Mouse (Mus musculus) testis, postnatal 14 days (tissue): Measurements from ENCODE around the gene Ptgr2.
"Not testable (repeated sequence)": the region's sequence is repeated elsewhere in the genome, so short reads cannot be mapped to it uniquely, and the experiment has no call there.

Experiments
- DNase-seq: peaks from one replicate; pipeline ENCODE4 v3.0.0; 2021; ENCODE audit warnings: low spot score

Ptgr2 gene

DNA sequence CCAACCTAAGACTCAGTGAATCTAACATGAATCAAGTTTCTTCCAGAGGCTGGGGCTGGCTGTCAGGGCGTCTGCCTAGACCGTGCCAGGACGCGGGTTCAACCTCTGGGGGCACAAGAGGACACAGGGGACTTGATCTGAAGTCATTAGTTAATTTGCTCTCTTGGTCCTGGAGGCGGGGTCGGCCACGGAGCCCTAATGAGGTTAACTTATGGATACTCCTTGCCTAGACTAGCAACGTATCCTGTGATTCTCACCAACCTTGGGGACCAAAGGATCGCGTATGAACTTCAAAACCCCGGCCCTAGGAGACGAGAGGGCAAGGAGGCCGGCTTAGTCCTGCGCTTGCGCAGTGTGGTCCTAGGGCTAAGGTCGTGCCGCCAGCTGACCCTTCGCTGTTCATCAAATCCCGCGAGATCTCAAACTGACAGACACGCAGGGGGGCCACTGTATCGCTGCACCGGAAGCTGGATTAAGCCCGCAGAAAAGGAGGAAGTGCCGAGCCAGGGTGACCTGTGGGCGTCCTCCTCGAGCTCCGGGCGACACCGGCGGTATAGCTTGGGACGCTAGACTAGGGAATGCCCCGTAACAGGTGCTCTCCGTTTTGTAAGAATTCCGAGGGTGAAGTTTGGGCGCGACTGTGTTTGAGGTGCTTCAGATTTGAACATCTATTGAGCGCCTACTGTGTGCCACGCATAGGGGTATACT, at the start of gene Ptgr2:
TSS of gene Ptgr2 (plus strand) at position 348 of the 708 bp plus-strand sequence.
- peak; percentile 95 for DNase-seq

DNA sequence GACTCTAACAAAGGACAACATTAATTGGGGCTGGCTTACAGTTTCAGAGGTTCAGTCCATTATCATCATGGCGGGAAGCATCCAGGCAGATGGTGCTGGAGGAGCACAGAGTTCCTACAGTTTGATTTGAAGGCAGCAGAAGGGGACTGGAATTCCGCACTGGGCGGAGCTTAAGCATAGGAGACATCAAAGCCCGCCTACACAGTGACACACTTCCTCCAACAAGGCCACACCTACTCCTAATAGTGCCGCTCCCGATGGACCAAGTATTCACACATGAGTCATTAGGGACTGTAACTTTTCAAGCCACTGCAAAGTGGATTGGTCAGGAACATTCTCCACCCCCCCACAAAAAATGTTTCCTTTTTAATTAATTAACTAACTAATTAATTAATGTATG, 49.5 kb upstream of the Ptgr2 start:
- DNase-seq = no peak

DNA sequence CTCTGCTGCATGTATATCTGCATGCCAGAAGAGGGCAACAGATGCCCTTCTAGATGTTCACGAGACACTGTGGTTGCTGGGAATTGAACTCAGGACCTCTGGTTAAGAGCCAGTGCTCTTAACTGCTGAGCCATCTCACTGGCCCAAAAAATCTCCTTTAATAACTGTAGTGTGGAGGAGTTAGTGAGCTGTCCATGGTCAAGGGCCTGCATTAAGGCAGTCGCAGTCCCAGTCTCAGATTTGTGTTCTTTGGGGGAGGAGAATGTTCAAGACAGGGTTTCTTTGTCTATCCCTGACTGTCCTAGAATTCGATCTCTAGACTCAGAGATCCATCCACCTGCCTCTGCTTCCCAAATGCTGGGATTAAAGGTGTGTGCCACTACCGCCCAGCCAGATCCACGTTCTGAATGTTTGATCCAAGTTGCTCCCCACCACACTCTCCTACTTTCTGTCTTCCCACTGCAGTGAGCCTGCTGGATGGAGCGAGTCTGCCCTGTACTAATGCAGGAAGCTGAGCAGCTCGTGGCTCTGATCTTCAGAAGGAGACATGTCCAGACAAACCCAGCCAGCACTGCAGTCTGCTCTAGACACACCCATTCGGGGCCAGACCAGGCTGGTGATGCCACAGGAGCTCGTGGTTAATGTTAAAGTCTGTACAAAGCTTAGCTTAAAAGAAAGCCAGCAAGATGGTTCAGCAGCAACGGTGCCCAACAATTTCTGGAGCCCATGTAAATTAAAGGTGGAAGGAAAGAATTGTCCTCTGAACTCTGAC, 48.9 kb upstream of the Ptgr2 start:
- DNase-seq = no peak

DNA sequence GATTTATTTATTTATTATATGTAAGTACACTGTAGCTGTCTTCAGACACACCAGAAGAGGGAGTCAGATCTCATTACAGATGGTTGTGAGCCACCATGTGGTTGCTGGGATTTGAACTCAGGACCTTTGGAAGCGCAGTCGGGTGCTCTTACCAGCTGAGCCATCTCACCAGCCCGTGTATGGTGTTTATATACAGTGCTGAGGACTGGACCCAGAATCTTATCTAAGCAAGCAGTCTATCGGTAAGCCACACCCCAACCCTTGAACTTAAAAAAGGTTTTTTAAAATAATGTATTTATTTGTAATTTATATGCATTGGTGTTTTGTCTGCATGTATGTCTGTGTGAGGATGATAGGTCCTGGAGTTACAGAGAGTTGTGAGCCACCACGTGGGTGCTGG, 48.0 kb upstream of the Ptgr2 start:
- DNase-seq = not testable (repeated sequence)

DNA sequence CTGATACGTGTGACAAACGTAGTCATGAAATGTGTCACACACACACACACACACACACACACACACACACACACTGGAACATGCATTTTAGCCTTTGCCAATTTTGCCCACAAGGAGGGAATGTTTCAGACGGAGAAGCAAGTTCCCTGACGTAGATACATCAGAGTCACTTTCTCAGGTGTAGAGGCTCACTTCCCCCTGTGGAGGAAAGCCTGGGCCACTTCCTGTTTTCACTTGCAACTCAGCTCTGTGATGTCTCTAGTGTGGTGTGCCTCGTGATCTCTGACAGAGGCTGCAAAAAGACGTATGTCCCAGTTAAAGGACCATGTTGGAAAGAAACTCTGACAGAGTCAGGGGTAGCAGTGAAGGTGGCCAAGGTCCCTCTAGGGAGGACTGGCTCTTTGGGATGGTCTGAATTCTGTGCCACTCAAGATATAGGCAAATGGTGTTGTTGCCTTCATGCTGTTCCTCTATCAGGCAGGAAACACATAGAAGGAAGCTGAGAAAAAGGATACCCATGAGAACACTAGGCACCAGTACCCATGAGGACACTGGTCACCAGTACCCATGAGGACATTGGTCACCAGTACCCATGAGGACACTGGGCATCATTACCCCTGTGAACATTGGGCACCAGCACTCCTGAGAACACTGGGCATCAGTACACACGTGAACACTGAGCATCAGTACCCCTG, 41.8 kb upstream of the Ptgr2 start:
- DNase-seq = no peak

DNA sequence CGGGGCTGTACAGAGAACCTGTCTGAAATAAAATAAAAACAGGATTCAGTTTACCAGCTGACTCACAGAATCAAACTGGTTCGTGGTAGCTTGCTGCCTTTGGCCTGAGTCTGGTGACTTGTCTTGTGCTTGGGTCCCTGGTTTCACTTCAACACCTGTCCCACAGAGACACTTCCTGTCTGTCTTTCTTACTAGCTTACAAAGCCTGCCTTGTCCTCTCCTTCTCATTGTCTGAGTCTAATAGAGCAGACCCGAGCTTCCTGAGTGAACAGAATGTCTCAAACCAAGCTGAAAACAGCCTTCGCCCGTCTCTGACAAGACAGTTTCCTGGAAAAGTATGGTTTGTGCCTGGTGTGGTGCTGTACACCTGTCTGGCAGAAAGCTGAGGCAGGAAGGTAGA, 39.3 kb upstream of the Ptgr2 start:
- no peak for DNase-seq

DNA sequence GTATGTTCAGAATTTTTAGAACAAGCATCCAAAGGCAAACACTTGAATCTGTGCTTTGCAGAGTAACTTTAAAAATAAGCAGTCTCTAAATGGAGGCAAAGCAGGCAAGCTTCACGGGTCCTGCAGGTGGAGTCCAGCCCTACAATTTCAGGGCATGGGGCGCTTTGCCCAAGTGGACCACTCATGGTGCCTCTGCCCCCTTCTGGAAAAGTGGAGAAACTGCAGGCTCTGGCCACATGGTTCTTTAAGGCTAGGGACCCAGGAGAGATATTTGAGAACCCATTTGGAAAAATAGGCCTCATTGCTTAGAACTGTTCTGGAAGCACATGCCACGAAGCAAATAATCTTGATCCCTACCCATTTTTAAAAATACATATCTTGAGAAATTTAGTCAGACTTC, 35.8 kb upstream of the Ptgr2 start:
- peak; percentile 40 for DNase-seq

DNA sequence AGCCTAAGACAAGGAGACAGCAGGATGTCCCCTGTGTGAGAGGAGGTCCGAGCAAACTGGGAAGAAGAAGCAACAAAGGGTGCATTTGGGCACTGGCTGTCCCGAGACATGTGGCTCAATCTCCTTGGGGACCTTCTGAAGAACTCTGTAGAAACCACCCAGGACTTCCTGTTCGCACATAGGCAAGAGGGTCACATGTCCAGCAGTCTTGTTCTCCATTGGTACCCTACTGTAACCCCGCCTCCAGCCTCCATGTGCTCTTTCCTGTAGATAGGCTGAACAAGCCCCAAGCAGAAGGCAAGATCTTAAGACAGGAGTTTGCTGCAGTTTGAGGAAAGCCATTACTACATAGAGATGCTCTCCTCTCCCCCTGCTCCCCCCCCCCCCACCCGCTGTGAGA, 32.2 kb upstream of the Ptgr2 start:
- no peak for DNase-seq

DNA sequence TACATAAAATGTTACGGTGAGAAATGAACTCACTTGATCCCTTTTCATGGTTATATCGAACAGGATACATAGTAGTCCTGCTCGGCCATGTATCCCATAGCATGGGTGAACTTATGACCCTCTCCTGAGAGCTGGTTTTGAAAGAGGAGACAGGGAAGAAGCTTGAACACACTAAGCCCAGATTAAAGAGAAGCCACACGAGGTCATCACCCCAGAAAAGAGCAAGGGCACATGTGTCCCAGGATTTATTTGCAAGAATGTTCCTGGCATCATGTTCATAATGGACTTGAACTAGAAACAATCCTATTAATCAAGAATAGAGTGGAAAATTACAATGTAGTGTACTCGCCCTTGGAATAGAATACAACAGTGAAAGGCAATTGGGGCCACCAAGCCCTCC, 30.1 kb upstream of the Ptgr2 start:
- DNase-seq = no peak

DNA sequence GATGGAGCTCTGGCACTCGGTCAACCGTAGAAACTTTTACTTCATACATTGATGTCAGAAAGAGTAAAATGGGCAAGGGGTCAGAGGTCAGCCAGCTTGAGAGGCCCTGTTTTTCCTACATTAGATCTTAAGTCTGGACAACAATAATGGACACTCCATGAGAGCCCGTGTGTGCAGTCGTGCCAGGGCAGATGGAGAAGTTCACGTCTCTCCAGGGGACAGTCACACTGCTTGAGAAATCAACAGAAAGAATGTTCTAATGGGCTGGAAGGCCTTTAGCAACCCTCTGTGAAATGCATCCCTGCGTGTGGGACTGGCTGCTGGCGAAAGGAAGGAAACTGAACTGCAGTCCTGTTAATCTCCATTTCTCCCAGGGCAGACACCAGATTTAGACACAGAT, 24.7 kb upstream of the Ptgr2 start:
- no peak for DNase-seq

DNA sequence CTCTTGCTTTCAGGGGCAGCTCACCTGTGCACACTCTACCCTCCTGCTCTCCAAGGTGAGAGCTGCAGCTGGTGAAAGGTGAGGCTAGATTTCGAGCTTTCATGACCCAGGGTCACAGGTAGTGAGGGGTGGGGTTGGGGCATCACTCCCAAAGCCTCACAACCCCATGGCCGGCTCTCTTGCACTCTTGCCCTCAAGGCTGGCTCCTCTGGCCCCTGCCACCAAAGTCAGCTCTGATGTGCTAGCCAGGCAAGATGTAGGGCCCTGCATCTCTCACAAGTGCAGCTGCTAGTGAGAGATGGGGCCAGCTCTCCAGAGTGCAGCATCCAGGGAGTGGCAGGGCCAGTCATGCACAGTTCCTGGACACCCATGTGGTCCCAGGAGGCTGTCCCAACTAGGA, 17.8 kb upstream of the Ptgr2 start:
- DNase-seq = no peak

DNA sequence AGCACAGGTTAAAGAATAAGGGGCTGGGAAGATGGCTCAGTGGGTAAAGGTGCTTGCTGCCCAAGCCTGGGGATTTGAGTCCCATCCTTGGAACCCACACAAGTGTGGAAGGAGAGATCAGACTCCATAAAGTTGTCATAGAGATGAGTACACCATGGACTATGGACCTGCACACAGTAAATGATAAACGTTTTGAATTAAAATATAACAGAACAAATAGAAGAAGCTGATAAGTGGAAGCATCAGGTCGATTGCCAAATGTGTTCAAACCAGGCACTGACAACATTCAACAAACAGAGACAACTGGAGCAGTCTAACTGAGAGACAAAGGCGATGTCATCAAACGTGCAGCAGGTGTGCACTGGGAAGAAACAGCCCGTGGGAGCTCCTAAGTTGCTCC, 11.7 kb upstream of the Ptgr2 start:
- no peak for DNase-seq

DNA sequence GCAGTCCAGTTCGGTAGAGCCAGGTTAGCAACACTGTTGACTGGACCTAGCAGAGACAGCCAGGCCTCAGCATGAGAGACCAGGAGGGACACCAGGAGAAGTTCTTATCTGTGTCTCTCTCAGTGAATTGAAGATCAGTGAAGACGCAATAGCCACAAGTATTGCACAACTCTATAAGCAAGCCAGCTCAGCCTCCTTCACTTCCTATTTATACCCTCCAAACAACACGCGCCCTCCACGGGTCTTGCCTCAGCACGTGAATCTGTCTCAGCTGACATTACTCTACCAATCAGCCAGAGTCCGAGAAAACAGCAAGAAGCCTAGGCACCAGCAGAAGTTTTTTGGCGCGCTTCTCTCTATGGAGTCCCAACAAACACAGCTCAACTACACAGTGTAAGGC, 9.7 kb upstream of the Ptgr2 start:
- DNase-seq = no peak

DNA sequence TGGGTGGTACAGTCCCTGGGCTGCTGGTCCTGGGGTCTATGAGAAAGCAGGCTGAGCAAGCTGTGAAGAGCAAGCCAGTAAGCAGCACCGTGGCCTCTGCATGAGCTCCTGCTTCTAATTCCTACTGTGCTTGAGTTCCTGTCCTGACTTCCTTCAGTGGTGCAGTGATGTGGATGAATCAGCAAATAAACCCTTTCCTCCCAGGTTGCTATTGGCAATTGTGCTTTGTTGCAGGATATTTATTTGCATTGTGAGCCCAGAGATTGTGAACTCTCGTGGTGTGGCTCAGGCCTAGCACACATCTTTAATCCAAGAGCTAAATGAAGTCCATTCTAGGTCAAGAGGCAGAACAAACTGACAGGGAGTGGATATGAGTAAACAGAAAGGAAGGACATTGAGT, 8.7 kb upstream of the Ptgr2 start:
- no peak for DNase-seq

DNA sequence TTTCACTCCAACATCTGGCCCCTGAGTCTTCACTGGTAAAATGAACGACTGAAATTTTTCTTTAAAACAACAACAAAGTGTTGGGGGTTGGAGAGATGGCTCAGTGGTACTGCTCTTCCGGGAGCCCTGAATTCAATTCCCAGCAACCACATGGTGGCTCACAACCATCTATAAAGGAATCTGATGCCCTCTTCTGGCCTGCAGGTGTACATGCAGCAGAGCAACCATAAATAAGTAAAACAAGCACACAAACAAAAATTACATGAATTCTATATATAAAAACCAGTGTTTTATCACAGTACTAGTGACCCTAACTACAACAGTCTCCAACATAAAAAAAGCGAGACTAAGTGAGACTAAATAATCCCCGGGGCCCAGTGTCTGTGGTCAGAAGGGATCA, 8.2 kb upstream of the Ptgr2 start:
- DNase-seq = no peak

DNA sequence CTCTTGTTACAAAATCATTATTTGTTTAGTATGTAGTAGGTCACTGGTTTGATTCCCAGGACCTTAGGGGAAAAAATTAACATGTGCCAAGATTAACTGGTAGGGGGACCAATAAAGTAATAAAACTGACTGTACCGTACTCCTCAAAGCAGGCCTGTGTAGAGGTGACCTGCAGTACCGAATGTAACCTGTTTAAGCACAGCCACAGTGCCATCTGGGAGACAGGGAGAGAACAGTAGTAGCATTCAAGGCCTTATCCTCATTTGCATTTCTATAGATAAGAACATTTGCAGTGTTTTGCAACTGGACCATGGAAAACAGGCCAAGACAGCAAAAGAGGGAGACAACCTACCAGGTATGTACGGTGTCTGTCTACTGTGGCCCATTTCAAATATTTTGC, 7.2 kb upstream of the Ptgr2 start:
- no peak for DNase-seq

DNA sequence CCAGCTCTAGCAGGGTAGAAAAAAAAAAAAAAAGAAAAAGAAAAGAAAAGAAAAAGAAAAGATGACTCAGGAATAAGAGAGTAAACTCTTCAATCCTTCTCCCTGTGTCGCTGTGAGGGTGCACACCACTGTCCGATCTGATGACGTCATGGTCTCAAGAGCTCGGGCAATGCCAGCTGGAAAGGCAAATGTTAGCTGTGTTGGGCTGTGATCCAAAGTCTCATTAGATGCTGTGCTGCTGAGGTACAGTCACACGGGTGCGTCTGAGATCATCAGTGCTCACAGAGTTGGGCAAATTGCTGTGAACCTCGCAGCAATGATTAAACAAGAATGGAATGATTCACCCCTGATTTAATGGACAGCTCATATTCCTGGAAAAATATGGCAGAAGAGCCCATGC, 6.1 kb upstream of the Ptgr2 start:
- DNase-seq = no peak

DNA sequence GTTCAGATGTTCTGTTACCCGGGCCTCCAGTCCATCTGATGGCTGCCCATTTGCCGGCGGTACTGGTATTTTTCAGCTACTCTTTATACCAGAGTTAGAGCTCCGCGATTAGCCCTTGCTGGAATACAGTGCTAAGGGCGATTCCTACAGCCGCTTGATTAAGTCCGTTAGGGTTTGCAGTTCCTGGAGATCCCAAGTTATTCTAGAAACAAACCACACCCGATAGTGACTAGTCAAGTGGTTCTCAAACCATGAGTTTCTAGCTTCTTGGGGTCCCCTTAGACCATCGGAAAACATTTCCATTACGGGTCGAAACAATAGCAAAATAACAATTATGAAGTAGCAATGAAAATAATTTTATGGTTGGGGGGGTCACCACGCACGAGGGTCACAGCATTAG, 641 bp upstream of the Ptgr2 start:
- DNase-seq = no peak

DNA sequence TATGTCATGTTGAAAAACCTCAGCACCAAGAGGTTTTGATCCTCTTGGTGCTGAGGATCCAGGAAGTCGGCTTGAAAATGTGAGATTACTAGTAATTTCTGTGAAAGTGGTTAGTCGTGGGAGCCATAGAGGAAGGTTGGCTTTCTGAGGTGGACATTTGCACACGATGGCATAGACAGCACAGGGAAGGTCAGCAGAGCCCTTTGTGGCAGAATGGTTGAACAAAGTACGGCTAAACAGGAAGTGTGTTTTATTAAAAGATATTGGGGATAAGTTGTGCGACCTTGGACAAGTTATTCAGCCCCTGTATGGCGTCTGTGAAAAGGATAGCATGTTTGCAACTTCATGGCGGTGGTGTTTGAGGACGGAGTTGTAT, 549 bp downstream of the Ptgr2 start:
- DNase-seq = no peak

DNA sequence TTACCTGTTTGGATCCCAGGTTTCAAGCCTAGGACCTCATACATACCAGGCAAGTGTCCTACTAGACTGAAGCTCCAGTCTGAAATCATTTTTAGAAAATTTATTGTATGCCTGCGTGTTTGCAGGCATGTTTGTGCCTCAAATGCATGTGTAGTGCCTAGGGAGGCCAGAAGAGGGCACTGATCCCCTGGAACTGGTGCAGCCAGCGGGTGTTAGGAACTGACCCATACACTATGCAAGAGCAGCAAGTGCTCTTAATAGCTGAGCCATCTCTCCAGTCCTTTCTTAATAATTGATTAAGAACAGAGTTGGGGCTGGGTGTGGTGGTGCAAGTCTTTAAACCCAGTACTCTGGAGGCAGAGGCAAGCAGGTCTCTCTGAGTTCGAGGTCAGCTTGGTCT, 3.4 kb downstream of the Ptgr2 start:
- DNase-seq = peak; percentile 20

DNA sequence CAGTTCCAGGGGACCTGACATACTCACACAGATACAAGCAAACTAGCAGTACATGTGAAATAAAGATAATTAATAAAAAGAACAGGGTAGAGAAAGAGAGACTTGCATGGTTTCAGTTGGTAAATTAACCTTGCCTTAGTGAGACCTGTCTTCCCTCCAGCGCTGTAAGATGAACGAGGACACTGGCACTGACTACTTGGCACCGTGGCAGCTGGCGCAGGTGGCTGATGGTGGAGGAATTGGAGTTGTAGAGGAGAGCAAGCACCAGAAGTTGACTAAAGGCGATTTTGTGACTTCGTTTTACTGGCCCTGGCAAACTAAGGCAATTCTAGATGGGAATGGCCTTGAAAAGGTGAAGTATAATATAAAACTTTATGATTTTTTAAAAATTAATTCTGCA, 12.8 kb downstream of the Ptgr2 start:
- DNase-seq = no peak

DNA sequence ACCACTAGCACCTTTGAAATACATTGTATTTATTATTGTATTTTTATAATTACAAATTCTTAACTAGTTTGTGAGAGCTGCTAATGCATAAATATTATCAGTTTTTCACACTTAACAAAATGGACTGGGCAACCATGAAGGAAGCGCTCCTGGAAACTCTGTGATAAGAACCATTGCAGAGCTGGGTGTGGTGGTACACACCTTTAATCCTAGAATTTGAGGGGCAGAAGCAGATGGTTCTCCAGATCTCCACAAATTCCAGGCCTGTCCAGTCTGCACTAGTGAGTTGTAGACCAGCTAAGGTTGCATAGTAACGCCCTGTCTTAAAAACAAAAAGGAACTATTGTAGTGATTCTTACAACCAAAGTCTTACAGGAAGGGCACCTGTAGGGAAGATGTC, 14.2 kb downstream of the Ptgr2 start:
- no peak for DNase-seq

DNA sequence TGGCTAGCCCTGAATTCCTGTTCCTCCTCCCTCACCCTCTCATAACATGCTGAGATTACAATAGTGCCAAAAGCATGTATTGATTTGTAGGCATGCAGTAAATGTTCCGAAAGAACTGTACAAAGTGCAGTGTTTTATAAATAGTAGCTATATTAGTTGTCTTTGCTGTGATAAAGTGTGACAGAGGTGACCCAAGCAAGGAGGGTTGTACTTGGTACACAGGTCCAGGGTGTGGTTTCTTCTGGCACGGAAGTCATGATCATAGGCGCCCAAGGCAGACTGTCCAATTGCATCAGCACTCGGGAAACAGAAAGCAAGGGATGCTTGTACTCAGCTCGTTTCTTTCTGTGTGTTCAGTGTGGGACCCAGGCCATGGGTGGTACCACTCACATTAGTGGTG, 19.1 kb downstream of the Ptgr2 start:
- DNase-seq = no peak
